Mouse (Mus musculus): ENCODE measurements around the gene Necab3.

DNA sequence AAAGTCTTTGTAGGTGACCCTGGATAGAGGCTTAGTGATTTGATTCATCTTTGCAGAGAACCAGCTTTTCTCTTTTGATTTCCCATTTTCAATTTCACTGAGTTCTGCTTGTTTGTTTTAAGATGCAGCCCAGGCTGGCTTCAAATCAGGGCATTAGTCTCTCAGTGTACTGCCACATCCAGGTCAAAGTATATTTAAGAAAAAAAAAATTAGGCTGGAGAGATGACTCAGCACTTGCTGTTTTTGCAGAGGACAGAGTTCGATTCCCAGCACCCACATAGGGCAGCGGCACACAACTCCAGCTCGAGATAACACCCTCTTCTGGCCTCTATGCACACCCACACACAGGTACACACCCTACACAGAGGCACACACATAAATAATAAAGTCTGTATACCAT lies 32.5 kb upstream of the Necab3 start:
- TF ChIP-seq POLR2A (IDR thresholded peaks at IDR 0.05; ENCODE audit: control insufficient read depth, extremely low read depth, insufficient read depth, low read length, poor library complexity) = no peak
- TF ChIP-seq CTCF (IDR thresholded peaks at IDR 0.05; ENCODE audit: borderline replicate concordance, control insufficient read depth, extremely low read depth, insufficient read depth, low read length, poor library complexity) = no peak

Measured in thymus, adult 2 months (tissue).